Mouse (Mus musculus): ENCODE measurements at regions not wholly inside any gene's neighbourhood (a gene's known extent, or its start where the extent isn't known, plus 50 kb on each side); places are given as distances from the start of the nearest gene placed in this dataset.

- no peak for DNase-seq
These were observed 110.6 kb upstream of the Adra1d start for GRCm38 (mm10) chr2:131672646-131673045.

DNA sequence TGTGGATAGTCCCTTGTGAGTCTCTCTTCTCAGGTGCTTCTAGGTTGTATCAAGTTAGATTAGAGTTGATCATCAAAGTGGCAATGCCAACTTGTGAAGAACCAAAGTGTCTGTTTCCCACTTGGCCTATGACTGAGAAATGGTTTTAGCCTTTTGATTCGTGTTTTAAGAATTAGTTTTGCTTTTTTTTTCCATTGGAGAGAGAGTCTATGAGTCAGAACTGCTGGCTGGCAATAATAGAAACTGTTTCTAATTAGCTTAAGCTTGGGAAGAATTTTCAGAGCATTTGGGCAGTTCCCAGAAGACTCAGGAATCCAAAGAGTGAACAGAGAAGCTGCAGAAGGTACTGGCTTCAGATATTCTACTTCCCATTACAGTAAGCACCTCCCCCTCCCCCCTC lies 110.1 kb upstream of the Adra1d start:
- DNase-seq = no peak

DNA sequence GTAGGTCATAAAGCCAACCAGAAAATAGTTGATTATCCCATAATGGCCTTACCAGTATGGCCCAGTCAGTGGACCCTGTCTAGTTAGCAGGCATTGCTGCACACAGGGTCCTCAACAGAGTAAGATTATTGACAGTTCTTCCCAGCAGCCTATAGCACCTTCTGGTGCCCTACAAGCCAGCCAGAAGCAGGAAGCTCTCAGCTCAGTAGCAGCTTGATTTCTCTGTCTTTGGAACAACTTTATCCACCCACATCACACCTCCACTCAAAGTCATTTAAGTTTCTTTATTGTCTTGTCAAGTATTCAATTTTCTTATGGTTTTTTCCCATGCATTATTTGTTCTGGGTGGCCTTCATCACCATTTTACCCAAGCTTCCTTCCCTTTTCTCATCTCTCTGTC lies 108.8 kb upstream of the Adra1d start:
- no peak for DNase-seq

DNA sequence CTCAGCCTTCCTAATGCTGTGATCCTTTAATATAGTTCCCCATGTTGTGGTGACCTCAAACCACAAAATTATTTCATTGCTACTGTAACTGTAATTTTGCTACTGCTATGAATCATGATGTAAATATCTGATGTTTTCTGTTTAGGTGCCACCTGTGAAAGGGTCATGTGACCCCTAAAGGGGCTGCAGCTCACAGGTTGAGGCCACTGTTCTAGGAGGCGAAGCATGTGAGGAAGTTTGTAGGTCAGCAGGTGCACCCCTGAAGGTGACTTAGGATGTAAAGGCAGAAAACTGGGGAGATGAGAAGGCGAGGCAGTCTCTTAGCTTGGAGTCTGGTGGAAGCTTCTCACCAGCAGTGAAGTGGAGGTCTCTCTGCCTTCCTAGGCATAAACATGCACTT lies 105.8 kb upstream of the Adra1d start:
- no peak for DNase-seq

DNA sequence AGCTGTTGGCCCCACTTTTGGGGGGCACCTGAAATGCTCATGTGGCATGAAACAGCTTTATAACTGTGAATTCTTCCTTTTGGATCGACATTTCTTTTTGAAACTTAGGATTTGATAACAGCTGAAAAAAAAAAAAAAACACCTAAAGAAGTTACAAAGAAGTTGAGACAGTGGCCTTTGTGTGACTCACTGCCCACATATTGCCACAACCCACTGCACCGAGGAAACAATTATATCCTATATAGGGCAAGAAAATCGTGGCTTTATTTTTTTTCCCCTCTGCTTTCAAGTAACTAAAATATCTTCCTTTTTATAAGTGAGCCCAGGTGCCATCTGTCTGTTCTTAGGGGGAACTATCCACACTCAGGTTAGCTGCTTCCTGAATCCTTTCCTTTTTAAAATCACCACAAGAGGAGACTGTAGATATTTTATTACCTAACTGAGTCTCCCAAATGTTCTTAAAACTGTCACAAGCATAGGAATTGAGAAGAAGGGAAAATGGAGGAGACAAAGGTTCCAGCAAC lies 104.8 kb upstream of the Adra1d start:
- no peak for DNase-seq

- no peak for DNase-seq
These were observed 102.5 kb upstream of the Adra1d start for GRCm38 (mm10) chr2:131664575-131664974.

- no peak for DNase-seq
These were observed 101.2 kb upstream of the Adra1d start for GRCm38 (mm10) chr2:131663199-131663809.

- DNase-seq = no peak
These were observed 90.1 kb upstream of the Adra1d start for GRCm38 (mm10) chr2:131652197-131652596.

GRCm38 (mm10) chr2:131650611-131651153 lies 88.6 kb upstream of the Adra1d start:
- DNase-seq = no peak

DNA sequence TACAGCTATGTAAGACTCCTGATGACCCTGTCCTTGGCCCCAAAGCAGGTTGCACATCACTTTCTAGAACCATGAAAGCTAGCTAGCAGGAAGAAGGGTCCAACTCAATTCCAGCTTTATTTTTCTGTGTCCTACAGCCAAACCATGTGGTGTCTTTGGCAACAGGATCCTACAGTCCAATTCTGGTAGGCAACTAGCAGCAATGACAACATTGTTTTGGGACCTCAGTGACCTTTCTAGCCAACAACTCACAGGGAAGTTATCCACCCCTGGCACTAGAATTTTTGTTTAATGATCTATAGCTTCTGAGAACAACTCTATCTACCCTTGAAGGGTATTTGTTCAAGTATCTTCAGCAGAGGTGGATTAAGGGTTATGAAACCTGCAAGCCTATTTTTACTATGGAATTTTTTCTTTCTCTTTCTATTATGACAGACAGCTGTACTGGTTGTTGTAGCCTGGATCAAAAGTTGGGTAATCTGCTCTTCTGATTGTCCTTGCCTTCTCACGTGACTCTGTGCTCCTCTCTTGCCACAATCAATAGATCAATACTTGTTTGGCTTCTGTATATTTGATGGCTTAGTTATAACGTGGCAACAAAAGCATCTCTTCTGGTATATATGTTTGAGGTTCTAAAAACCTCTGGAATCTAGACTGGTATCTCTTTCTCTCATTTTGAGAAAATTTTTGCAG lies 82.2 kb upstream of the Adra1d start:
- no peak for DNase-seq

- no peak for DNase-seq
These were observed 80.4 kb upstream of the Adra1d start for GRCm38 (mm10) chr2:131642456-131642855.

DNA sequence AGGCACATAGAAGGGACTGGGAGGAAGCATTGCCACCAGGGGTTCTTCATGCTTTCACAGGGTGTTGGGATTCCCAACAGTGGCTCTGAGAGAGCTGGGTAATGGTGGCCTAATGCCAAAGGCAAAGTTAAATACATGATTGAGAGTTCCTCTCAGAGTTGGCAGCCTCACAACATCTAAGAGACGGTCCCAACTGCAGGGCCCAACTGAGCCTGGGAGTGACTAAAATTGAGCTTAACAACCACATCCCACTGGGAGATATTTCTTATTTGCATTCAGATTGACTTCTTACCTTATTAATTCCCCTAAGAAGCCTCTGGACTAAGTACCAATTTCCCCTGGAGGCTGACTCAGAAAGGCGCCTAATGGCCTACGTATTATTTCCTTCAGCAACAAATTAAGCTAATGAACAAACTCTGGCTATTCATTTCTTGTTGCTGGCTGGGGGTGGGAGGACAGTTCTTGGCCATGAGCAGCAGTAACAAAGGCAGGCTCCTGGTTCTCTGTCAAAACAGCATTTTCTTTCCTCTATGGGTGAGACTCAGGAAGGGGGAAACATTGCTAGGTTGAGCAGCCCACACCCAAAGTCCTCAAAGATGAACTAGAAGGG lies 77.0 kb upstream of the Adra1d start:
- DNase-seq = no peak

GRCm38 (mm10) chr2:131635791-131636190 lies 73.7 kb upstream of the Adra1d start:
- no peak for DNase-seq

- no peak for DNase-seq
These were observed 55.8 kb upstream of the Adra1d start for GRCm38 (mm10) chr2:131617916-131618315.

DNA sequence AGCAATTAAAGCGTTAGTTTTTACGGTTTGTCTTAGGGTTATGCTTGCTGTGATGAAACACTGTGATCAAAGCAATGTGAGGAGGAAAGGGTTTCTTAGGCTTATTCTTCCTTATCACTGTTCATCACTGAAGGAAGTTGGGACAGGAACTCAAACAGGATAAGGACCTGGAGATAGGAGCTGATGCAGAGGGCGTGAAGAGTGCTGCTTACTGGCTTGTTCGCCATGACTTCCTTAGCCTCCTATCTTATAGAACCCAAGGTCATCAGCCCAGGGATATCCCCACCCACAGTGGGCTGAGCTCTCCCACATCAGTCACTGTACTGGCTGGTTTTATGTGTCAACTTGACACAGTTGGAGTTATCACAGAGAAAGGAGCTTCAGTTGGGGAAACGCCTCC lies 50.4 kb upstream of the Adra1d start:
- DNase-seq = no peak

Measured in cerebellum, adult 9-11 months (tissue).